In the genomic region with DNA sequence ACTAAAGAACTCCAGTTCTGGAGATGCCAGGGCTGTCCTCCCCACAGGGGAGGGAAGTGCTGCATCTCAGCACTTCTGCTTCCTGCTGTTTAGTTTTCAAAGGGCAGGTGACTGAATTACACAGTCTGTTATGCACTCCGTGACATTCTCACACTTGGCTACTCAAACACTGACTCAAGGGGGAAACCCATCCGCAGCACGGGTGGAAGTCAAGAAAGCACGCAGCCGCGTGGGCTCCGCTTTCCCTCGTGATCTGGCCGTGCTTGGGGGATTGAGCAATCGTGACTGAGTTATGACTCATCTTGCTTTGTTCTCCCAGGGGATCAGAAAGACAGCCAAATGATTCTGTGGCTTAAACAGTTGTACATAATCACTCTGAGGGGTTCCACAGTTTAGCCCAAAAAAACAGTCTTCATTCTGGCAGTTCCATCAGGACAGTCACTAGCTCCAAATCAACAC, we compare ENCODE assay signal across 7 mouse cellular contexts. TPM values are rescaled to one million over a fixed set of nuclear protein-coding genes. Genes with fewer than 3 reads are reported as not detected.
DNase-seq lines count a peak whose midpoint lies in the region; ATAC-seq and TF ChIP-seq lines count a peak whose summit lies in the region.

No protein-coding gene starts in this region.

- no peak overlapping the region for H3K4me2 ChIP-seq in forebrain, embryonic 14.5 days (ENCODE audit: low read length)

- intact Hi-C loops in heart, postnatal 10 days (cut with DNase I) = no loop called here

- peak overlapping the region; percentile 44; the same call in 1 of the 2 replicates for H3K27ac ChIP-seq in brown adipose tissue, adult 24 weeks (replicated peaks; ENCODE audit: low read depth, low read length)
- H3K27ac ChIP-seq in olfactory bulb, adult 2 months (ENCODE audit: insufficient read depth, low read depth, low read length) = peak overlapping the region; percentile 67
- H3K27ac ChIP-seq in forebrain, embryonic 14.5 days (ENCODE audit: low read depth, low read length) = no peak overlapping the region

- no peak for ATAC-seq in forebrain, embryonic 14.5 days

- H3K4me3 ChIP-seq in brown adipose tissue, adult 24 weeks (ENCODE audit: insufficient read depth, low read depth, low read length) = no peak overlapping the region
- no peak overlapping the region for H3K4me3 ChIP-seq in olfactory bulb, adult 2 months (ENCODE audit: insufficient read depth, low read depth, low read length)
- no peak overlapping the region for H3K4me3 ChIP-seq in forebrain, embryonic 14.5 days (ENCODE audit: low read depth, low read length)

- H3K9ac ChIP-seq in forebrain, embryonic 14.5 days (ENCODE audit: low read length) = no peak overlapping the region

- H3K27me3 ChIP-seq in forebrain, embryonic 14.5 days (replicated peaks; ENCODE audit: control insufficient read depth, insufficient read depth, low read length) = no peaks in the 10 kb centered on the region

- no peak for TF ChIP-seq POLR2A in olfactory bulb, adult 2 months (IDR thresholded peaks at IDR 0.05; ENCODE audit: insufficient read depth, low read depth, low read length)

- 24% methylated on average over 10 of the region's 10 CpGs for WGBS in olfactory bulb, adult 2 months
- WGBS in forebrain, embryonic 14.5 days = 86% methylated on average over 10 of the region's 10 CpGs

- H3K36me3 ChIP-seq in forebrain, embryonic 14.5 days (ENCODE audit: control insufficient read depth, insufficient read depth, low read length) = no peaks in the 10 kb centered on the region

- no peak for TF ChIP-seq CTCF in olfactory bulb, adult 2 months (IDR thresholded peaks at IDR 0.05; ENCODE audit: insufficient read depth, low read depth, low read length)

- peaks cover 14% of the 10 kb centered on the region; the same call in 1 of the 2 replicates for H3K4me1 ChIP-seq in brown adipose tissue, adult 24 weeks (ENCODE audit: control insufficient read depth, insufficient read depth, insufficient read length, low read length)
- H3K4me1 ChIP-seq in olfactory bulb, adult 2 months (ENCODE audit: control insufficient read depth, insufficient read depth, low read length) = peaks cover 3% of the 10 kb centered on the region; the same call in 1 of the 2 replicates
- 0 out of 2 replicates have a peak, but pooled peaks cover 2% of the 10 kb centered on the region for H3K4me1 ChIP-seq in forebrain, embryonic 14.5 days (ENCODE audit: control insufficient read depth, insufficient read depth, low read length)

- no peaks in the 10 kb centered on the region for H3K9me3 ChIP-seq in forebrain, embryonic 14.5 days (replicated peaks; ENCODE audit: control insufficient read depth, low read length)

- DNase-seq in 3134 (ENCODE audit: extremely low read depth, insufficient read length, low spot score) (peak; percentile 80), 416B (ENCODE audit: low read depth) (peak; percentile 61)
- DNase-seq in heart, postnatal 10 days = peak; percentile 76 to 77
- DNase-seq in layer of hippocampus, postnatal 36 days = peak; percentile 48 to 57
- no peak for DNase-seq in forebrain, embryonic 14.5 days (ENCODE audit: low spot score)

RNA-seq across cellular contexts. Expression of a gene that starts 32.9 kb away (rescaled TPM):
- 66.1 and 82.8 TPM in 2 replicates for polyA plus RNA-seq in brown adipose tissue, adult 24 weeks (2012; ENCODE audit: insufficient read depth, insufficient read length, missing spikeins)
- total RNA-seq in heart, postnatal 10 days (2021) = 10 to 100 TPM; 56.5 to 62.8 TPM
- total RNA-seq in layer of hippocampus, postnatal 36 days (2021) = 10 to 100 TPM; 77.7 to 85.4 TPM
- polyA plus RNA-seq in olfactory bulb, adult 2 months (2012; ENCODE audit: insufficient read depth, insufficient read length, low replicate concordance, missing spikeins) = 172 TPM in 1 of 2 replicates, not detected in the other
- polyA plus RNA-seq in forebrain, embryonic 14.5 days (2014; fragmentation: Nextera tagmentation; extraction: Ambion mirVana) = 25.7 and 30.5 TPM in 2 replicates
